10 mouse cellular contexts compared by ENCODE assay signal in the genomic region with DNA sequence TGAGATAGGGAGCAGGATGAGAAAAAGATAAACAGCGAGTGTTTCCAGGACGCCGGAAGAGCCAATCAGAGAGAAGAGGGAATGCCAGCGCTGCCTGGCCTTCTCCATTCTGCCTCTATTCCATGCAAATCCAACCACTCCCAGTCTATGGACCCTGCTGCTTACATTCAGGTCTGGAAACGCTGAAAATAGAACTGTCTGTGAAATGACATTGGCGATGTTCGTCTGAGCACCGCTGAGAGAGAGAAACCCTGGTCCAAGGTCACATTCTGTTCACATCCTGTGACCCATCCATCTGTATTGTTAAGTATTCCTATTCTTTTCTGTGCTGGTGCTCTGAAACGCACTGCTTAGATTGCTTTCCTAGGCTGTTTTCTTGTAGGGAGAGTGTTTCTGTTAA. TPM values are rescaled to one million over a fixed set of nuclear protein-coding genes. Genes with fewer than 3 reads are reported as not detected.
DNase-seq lines count a peak whose midpoint lies in the region; ATAC-seq and TF ChIP-seq lines count a peak whose summit lies in the region.
"Had no signal": no experiment of that assay in that cellular context is flagged by ENCODE, and none has a peak within 500 bp of the region (broad histone marks: within the 10 kb centered on the region; RNA-seq: fewer than 3 reads in every experiment).

No protein-coding gene starts in this region.

- peak overlapping the region; percentile 54 for H3K4me2 ChIP-seq in heart, embryonic 12.5 days

- no peak for ATAC-seq in heart, embryonic 12.5 days (ENCODE audit: insufficient number of reproducible peaks, low FRiP score)

- peak overlapping the region; percentile 7; the same call in 1 of the 2 replicates for H3K4me3 ChIP-seq in heart, embryonic 12.5 days
- H3K4me3 ChIP-seq in ES-Bruce4 (ENCODE audit: low read depth, low read length) = no peak overlapping the region
- peak overlapping the region; percentile 24; the same call in 1 of the 2 replicates for H3K4me3 ChIP-seq in forebrain, embryonic 10.5 days
- H3K4me3 ChIP-seq in midbrain, embryonic 10.5 days = peak overlapping the region; percentile 0; the same call in 1 of the 2 replicates

- DNase-seq in heart, postnatal 14 days = no peak
- DNase-seq in forebrain, embryonic 10.5 days (ENCODE audit: extremely low spot score, low spot score) = peak; percentile 21
- peak; percentile 15 for DNase-seq in midbrain, embryonic 10.5 days (ENCODE audit: low spot score)
- no peak for DNase-seq in kidney, postnatal 25 days
- DNase-seq in thymus, postnatal 10 days (ENCODE audit: low spot score in 2 of 2) = no peak
- no peak for DNase-seq in frontal cortex, adult 2 months (ENCODE audit: extremely low spot score in 1 of 2, low spot score in 1 of 2)
- DNase-seq: cerebellum, adult 11 months; kidney, postnatal 36 days had no signal

- H3K9me3 ChIP-seq in heart, embryonic 12.5 days (replicated peaks) = no peaks in the 10 kb centered on the region
- H3K9me3 ChIP-seq in ES-Bruce4 (replicated peaks; ENCODE audit: control insufficient read depth, insufficient read depth, low read length, poor library complexity, severe bottlenecking) = no peaks in the 10 kb centered on the region
- no peaks in the 10 kb centered on the region for H3K9me3 ChIP-seq in forebrain, embryonic 10.5 days
- no peaks in the 10 kb centered on the region for H3K9me3 ChIP-seq in midbrain, embryonic 10.5 days (replicated peaks)

- TF ChIP-seq CTCF in ES-Bruce4 (IDR thresholded peaks at IDR 0.05; ENCODE audit: low read depth, low read length) = no peak

- TF ChIP-seq POLR2A in ES-Bruce4 (IDR thresholded peaks at IDR 0.05; ENCODE audit: insufficient read depth, low read length) = no peak

- H3K27ac ChIP-seq in heart, embryonic 12.5 days (ENCODE audit: poor library complexity, severe bottlenecking) = peak overlapping the region; percentile 4
- peak overlapping the region; percentile 19; the same call in 1 of the 2 replicates for H3K27ac ChIP-seq in ES-Bruce4 (ENCODE audit: insufficient read depth, low read length)
- H3K27ac ChIP-seq in forebrain, embryonic 10.5 days = peak overlapping the region; percentile 78
- H3K27ac ChIP-seq in midbrain, embryonic 10.5 days (replicated peaks) = peak overlapping the region; percentile 69

- intact Hi-C loops in heart, postnatal 14 days (cut with DNase I) = no loop called here

- H3K36me3 ChIP-seq in heart, embryonic 12.5 days = no peaks in the 10 kb centered on the region
- no peaks in the 10 kb centered on the region for H3K36me3 ChIP-seq in ES-Bruce4 (ENCODE audit: control insufficient read depth, insufficient read depth, low read length, poor library complexity, severe bottlenecking)
- no peaks in the 10 kb centered on the region for H3K36me3 ChIP-seq in forebrain, embryonic 10.5 days (replicated peaks)
- H3K36me3 ChIP-seq in midbrain, embryonic 10.5 days = no peaks in the 10 kb centered on the region

- peaks cover 19% of the 10 kb centered on the region for H3K4me1 ChIP-seq in heart, embryonic 12.5 days (replicated peaks)
- H3K4me1 ChIP-seq in ES-Bruce4 (ENCODE audit: control insufficient read depth, insufficient read depth, low read length) = no peaks in the 10 kb centered on the region
- H3K4me1 ChIP-seq in forebrain, embryonic 10.5 days = peaks cover 30% of the 10 kb centered on the region
- peaks cover 20% of the 10 kb centered on the region for H3K4me1 ChIP-seq in midbrain, embryonic 10.5 days

- no peaks in the 10 kb centered on the region for H3K27me3 ChIP-seq in heart, embryonic 12.5 days (replicated peaks)
- H3K27me3 ChIP-seq in ES-Bruce4 (ENCODE audit: control insufficient read depth, insufficient read depth, low read length, poor library complexity, severe bottlenecking) = no peaks in the 10 kb centered on the region
- H3K27me3 ChIP-seq in forebrain, embryonic 10.5 days (ENCODE audit: poor library complexity, severe bottlenecking) = peaks cover 4% of the 10 kb centered on the region; the same call in 1 of the 2 replicates
- no peaks in the 10 kb centered on the region for H3K27me3 ChIP-seq in midbrain, embryonic 10.5 days (ENCODE audit: low read depth, poor library complexity, severe bottlenecking)

- no peak overlapping the region for H3K9ac ChIP-seq in heart, embryonic 12.5 days
- no peak overlapping the region for H3K9ac ChIP-seq in ES-Bruce4 (ENCODE audit: low read depth, poor library complexity, severe bottlenecking)

- 14% methylated on average over 9 of the region's 9 CpGs for WGBS in heart, embryonic 12.5 days
- WGBS in forebrain, embryonic 10.5 days = 36% methylated on average over 9 of the region's 9 CpGs
- WGBS in midbrain, embryonic 10.5 days = 34% methylated on average over 9 of the region's 9 CpGs

- TF ChIP-seq EP300 in ES-Bruce4 (IDR thresholded peaks at IDR 0.05; ENCODE audit: insufficient read depth, low read depth, low read length) = no peak

RNA-seq across cellular contexts. Expression of gene Ubl7, which starts 9.6 kb away (rescaled TPM):
- polyA plus RNA-seq in heart, embryonic 12.5 days (2016; fragmentation: Nextera tagmentation; extraction: Ambion mirVana) = 103 and 104 TPM in 2 replicates
- 10 to 100 TPM; 70.7 to 73.5 TPM for total RNA-seq in heart, postnatal 14 days (2021)
- 67.5 and 69.1 TPM in 2 replicates for polyA plus RNA-seq in ES-Bruce4 (2011; ENCODE audit: insufficient read depth, insufficient read length, low read depth, missing spikeins)
- 109 and 111 TPM in 2 replicates for polyA plus RNA-seq in forebrain, embryonic 10.5 days (2016; fragmentation: Nextera tagmentation; extraction: Ambion mirVana)
- 111 and 120 TPM in 2 replicates for polyA plus RNA-seq in midbrain, embryonic 10.5 days (2016; fragmentation: Nextera tagmentation; extraction: Ambion mirVana)
- 118 and 126 TPM in 2 replicates for polyA plus RNA-seq in frontal cortex, adult 2 months (2012; rRNA removed)

RNA-seq across cellular contexts. Expression of gene Sema7a, which starts 38.7 kb away (rescaled TPM):
- 0.14 and 0.18 TPM in 2 replicates for polyA plus RNA-seq in heart, embryonic 12.5 days (2016; fragmentation: Nextera tagmentation; extraction: Ambion mirVana)
- 10 to 100 TPM; 38.9 to 43.7 TPM for total RNA-seq in heart, postnatal 14 days (2021)
- 1.7 and 2.1 TPM in 2 replicates for polyA plus RNA-seq in ES-Bruce4 (2011; ENCODE audit: insufficient read depth, insufficient read length, low read depth, missing spikeins)
- 0.14 and 0.75 TPM in 2 replicates for polyA plus RNA-seq in forebrain, embryonic 10.5 days (2016; fragmentation: Nextera tagmentation; extraction: Ambion mirVana)
- 0.26 and 0.27 TPM in 2 replicates for polyA plus RNA-seq in midbrain, embryonic 10.5 days (2016; fragmentation: Nextera tagmentation; extraction: Ambion mirVana)
- 76.6 and 95.2 TPM in 2 replicates for polyA plus RNA-seq in frontal cortex, adult 2 months (2012; rRNA removed)

Comparison
In these comparisons a context has a peak if more than half of its experiments do, and no peak if none do; other contexts are left out.
1. H3K27ac ChIP-seq: peak in every context shown above with its lines; median percentile 78 in forebrain, embryonic 10.5 days; 69 in midbrain, embryonic 10.5 days; 19 in ES-Bruce4; 4 in heart, embryonic 12.5 days.
2. DNase-seq: peak in forebrain, embryonic 10.5 days (single experiment) and midbrain, embryonic 10.5 days (single experiment); none in heart, postnatal 14 days (0 of 2), kidney, postnatal 25 days (0 of 2), thymus, postnatal 10 days (0 of 2) and frontal cortex, adult 2 months (0 of 2).
3. RNA of gene Sema7a, which starts 38.7 kb away (polyA plus RNA-seq): 76.6 to 95.2 TPM in frontal cortex, adult 2 months; 1.7 to 2.1 TPM in ES-Bruce4, 0.26 to 0.27 TPM in midbrain, embryonic 10.5 days, 0.14 to 0.18 TPM in heart, embryonic 12.5 days and 0.14 to 0.75 TPM in forebrain, embryonic 10.5 days; every median in the first group is over 10 times any median in the second.